ENCODE assay signal across 10 mouse cellular contexts in genomic region chr12:94420918-94421317, GRCm38 (mm10).
DNase-seq lines count a peak whose midpoint lies in the region; ATAC-seq lines count a peak whose summit lies in the region.
"Had no signal": no experiment of that assay in that cellular context is flagged by ENCODE, and none has a peak within 500 bp of the region (broad histone marks: within the 10 kb centered on the region; RNA-seq: fewer than 3 reads in every experiment).

No protein-coding gene starts in this region.

- no peak overlapping the region for H3K27ac ChIP-seq in hindbrain, embryonic 16.5 days (ENCODE audit: low read depth, low read length)
- H3K27ac ChIP-seq: hindbrain, embryonic 13.5 days had no signal

- H3K4me3 ChIP-seq in hindbrain, embryonic 16.5 days (ENCODE audit: low read length): no peak overlapping the region
- H3K4me3 ChIP-seq: hindbrain, embryonic 13.5 days had no signal

- no peaks in the 10 kb centered on the region for H3K4me1 ChIP-seq in hindbrain, embryonic 16.5 days (ENCODE audit: control insufficient read depth, insufficient read depth, low read depth, low read length)

- no peaks in the 10 kb centered on the region for H3K36me3 ChIP-seq in hindbrain, embryonic 16.5 days (ENCODE audit: control insufficient read depth, insufficient read depth, low read length)
- H3K36me3 ChIP-seq: hindbrain, embryonic 13.5 days had no signal

- H3K4me2 ChIP-seq in hindbrain, embryonic 16.5 days (ENCODE audit: low read length): no peak overlapping the region
- H3K4me2 ChIP-seq: hindbrain, embryonic 13.5 days had no signal

- DNase-seq in gastrocnemius, postnatal 25 days: peak; percentile 8
- DNase-seq in gastrocnemius, adult 8-10 months (ENCODE audit: low spot score in 2 of 2): no peak
- DNase-seq in kidney, adult 18-20 months: peak; percentile 2
- peak; percentile 66 for DNase-seq in lung, postnatal 10 days
- no peak for DNase-seq in thymus, postnatal 10 days (ENCODE audit: low spot score in 2 of 2)
- DNase-seq in urinary bladder, postnatal 4 days (ENCODE audit: low spot score in 2 of 2): no peak
- DNase-seq: right cerebral cortex, adult 18-20 months had no signal

- H3K9me3 ChIP-seq in hindbrain, embryonic 16.5 days (ENCODE audit: control insufficient read depth, low read length): no peaks in the 10 kb centered on the region
- H3K9me3 ChIP-seq: hindbrain, embryonic 13.5 days had no signal

- ATAC-seq in common myeloid progenitor, adult 5-6 weeks (replicated peaks; ENCODE audit: low read depth, poor library complexity, severe bottlenecking): peak; percentile 26; the same call in 1 of the 2 replicates
- no peak for ATAC-seq in hindbrain, embryonic 16.5 days

- H3K9ac ChIP-seq in hindbrain, embryonic 16.5 days (ENCODE audit: low read depth, low read length): no peak overlapping the region
- H3K9ac ChIP-seq: hindbrain, embryonic 13.5 days had no signal

- WGBS in hindbrain, embryonic 16.5 days: 69% methylated on average over 5 of the region's 5 CpGs

- H3K27me3 ChIP-seq in hindbrain, embryonic 16.5 days (replicated peaks; ENCODE audit: control insufficient read depth, insufficient read depth, low read length): no peaks in the 10 kb centered on the region
- H3K27me3 ChIP-seq: hindbrain, embryonic 13.5 days had no signal

Comparison
In these comparisons a context has a peak if more than half of its experiments do, and no peak if none do; other contexts are left out.
1. DNase-seq: peak in gastrocnemius, postnatal 25 days (single experiment), kidney, adult 18-20 months (single experiment) and lung, postnatal 10 days (single experiment); none in gastrocnemius, adult 8-10 months (0 of 2), thymus, postnatal 10 days (0 of 2) and urinary bladder, postnatal 4 days (0 of 2).